Mouse (Mus musculus) testis, postnatal 10 days (tissue): ENCODE measurements around the gene Dynlt1c.
A peak's percentile ranks its signal among the peaks of the same experiment; 100 is the strongest.
"Not testable (repeated sequence)": the region's sequence is repeated elsewhere in the genome, so short reads cannot be mapped to it uniquely, and the experiment has no call there.

Experiments used
- DNase-seq: peaks from one replicate; pipeline ENCODE4 v3.0.0; 2021; ENCODE audit warnings: low spot score

The Dynlt1c gene

GRCm38 (mm10) chr17:6619271-6619670, 17.8 kb downstream of the Dynlt1c start:
- DNase-seq, result peak; percentile 45

GRCm38 (mm10) chr17:6620035-6620434, 18.6 kb downstream of the Dynlt1c start:
- not testable (repeated sequence) for DNase-seq

GRCm38 (mm10) chr17:6620730-6621451, 19.4 kb downstream of the Dynlt1c start:
- peak; percentile 39 for DNase-seq

GRCm38 (mm10) chr17:6621976-6622375, 20.5 kb downstream of the Dynlt1c start:
- DNase-seq, result peak; percentile 41

GRCm38 (mm10) chr17:6624926-6625558, 23.6 kb downstream of the Dynlt1c start:
- DNase-seq, result peak; percentile 38

GRCm38 (mm10) chr17:6630398-6630797, 28.9 kb downstream of the Dynlt1c start:
- DNase-seq, result not testable (repeated sequence)

GRCm38 (mm10) chr17:6632850-6633249, 31.4 kb downstream of the Dynlt1c start:
- not testable (repeated sequence) for DNase-seq

- not testable (repeated sequence) for DNase-seq
These were observed 34.3 kb downstream of the Dynlt1c start for GRCm38 (mm10) chr17:6635781-6636180.

GRCm38 (mm10) chr17:6636861-6637260, 35.4 kb downstream of the Dynlt1c start:
- peak; percentile 41 for DNase-seq

- DNase-seq, result not testable (repeated sequence)
These were observed 36.0 kb downstream of the Dynlt1c start for GRCm38 (mm10) chr17:6637434-6637833.

- peak; percentile 37 for DNase-seq
These were observed 37.0 kb downstream of the Dynlt1c start for GRCm38 (mm10) chr17:6638444-6638843.

GRCm38 (mm10) chr17:6639486-6639885, 38.0 kb downstream of the Dynlt1c start:
- not testable (repeated sequence) for DNase-seq

- not testable (repeated sequence) for DNase-seq
These were observed 38.7 kb downstream of the Dynlt1c start for GRCm38 (mm10) chr17:6640044-6640637.

- DNase-seq, result not testable (repeated sequence)
These were observed 39.4 kb downstream of the Dynlt1c start for GRCm38 (mm10) chr17:6640771-6641429.

- DNase-seq, result not testable (repeated sequence)
These were observed 42.7 kb downstream of the Dynlt1c start for GRCm38 (mm10) chr17:6644210-6644609.

- DNase-seq, result not testable (repeated sequence)
These were observed 43.2 kb downstream of the Dynlt1c start for GRCm38 (mm10) chr17:6644673-6645072.

- DNase-seq, result not testable (repeated sequence)
These were observed 44.2 kb downstream of the Dynlt1c start for GRCm38 (mm10) chr17:6645668-6646067.

GRCm38 (mm10) chr17:6646841-6647240, 45.4 kb downstream of the Dynlt1c start:
- DNase-seq, result not testable (repeated sequence)

- DNase-seq, result not testable (repeated sequence)
These were observed 46.0 kb downstream of the Dynlt1c start for GRCm38 (mm10) chr17:6647452-6647851.

GRCm38 (mm10) chr17:6650904-6651565, 49.6 kb downstream of the Dynlt1c start:
- DNase-seq, result not testable (repeated sequence)

- DNase-seq, result not testable (repeated sequence)
These were observed 52.0 kb downstream of the Dynlt1c start for GRCm38 (mm10) chr17:6653341-6653946.
